Mouse (Mus musculus) lung, postnatal 0 days (tissue): ENCODE results near the gene Gtf2i.

Source experiments
- CTCF ChIP-seq: IDR thresholded peaks from 2 replicates; pipeline ENCODE4 v1.5.1; 2016; ENCODE audit warnings: antibody characterized with exemption, mild to moderate bottlenecking
- EP300 ChIP-seq: IDR thresholded peaks from 2 replicates; pipeline ENCODE4 v1.6.1; 2016; ENCODE audit warnings: antibody characterized with exemption, mild to moderate bottlenecking, control low read depth

DNA sequence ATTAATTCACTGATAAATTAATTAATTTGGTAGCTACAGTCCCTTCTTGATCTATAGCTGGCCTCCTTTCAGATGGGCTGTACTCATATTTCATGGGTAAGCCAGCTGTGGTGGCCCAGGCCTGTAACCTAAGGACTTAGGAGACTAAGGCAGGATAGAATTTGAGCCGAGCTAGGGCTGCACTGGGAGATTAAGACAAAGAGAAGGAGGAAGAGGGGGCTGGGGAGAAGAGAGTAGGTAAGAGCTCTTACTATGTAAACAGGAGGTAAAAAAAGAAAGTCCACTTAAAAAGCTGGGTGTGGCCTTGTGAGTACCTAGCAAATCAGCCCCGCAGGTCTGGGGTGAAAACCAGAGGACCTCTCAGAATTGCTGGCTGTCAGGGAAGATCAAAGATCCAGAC, 9.3 kb upstream of the Gtf2i start:
- TF ChIP-seq CTCF, result no peak
- no peak for TF ChIP-seq EP300
